Mouse (Mus musculus): ENCODE results near the gene Pkn3.

Gene Pkn3

DNA sequence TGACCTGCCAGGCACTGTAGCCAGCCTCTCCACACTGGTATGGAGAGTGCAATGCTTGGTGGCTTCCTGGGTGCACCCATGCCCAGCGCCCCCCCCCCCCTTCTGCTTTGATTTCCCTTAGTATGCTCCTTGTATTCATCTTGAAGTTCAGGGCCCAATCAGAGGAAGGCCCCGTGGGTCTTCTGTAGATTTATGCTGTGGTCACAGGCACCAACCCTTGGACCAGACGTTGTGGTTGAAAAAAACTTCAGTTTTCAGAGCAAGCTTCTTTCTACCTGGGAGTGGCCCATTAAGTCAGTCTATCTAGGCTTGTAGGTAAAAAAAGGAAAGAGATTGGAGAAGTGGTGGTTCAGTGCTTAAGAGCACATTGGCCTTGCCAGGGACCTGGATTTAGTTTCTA lies 13.7 kb upstream of the Pkn3 start:
- DNase-seq, result no peak

GRCm38 (mm10) chr2:30064298-30064697 lies 13.2 kb upstream of the Pkn3 start:
- DNase-seq, result no peak

GRCm38 (mm10) chr2:30066046-30066901 lies 11.2 kb upstream of the Pkn3 start:
- DNase-seq, result peak; percentile 98

GRCm38 (mm10) chr2:30067031-30067888 lies 10.2 kb upstream of the Pkn3 start:
- DNase-seq, result peak; percentile 56

DNA sequence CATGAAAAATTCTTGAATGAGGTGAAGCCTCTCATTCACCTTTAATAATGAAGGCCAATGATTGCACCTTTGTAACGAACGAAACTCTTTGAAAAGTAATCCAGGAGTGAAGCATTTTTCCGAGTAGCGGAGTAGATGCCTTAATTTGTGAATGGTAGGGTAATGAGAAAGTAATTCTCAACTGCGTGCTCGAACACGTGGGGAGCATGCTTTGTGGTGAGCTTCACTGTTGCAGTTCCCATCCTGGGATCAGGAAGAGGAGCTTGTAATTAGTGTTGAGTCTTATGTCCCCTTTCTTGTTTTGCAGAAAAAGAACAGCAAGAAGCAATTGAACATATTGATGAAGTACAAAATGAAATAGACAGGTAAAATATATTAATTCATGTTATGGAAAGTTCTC lies 9.5 kb upstream of the Pkn3 start:
- DNase-seq, result no peak

DNA sequence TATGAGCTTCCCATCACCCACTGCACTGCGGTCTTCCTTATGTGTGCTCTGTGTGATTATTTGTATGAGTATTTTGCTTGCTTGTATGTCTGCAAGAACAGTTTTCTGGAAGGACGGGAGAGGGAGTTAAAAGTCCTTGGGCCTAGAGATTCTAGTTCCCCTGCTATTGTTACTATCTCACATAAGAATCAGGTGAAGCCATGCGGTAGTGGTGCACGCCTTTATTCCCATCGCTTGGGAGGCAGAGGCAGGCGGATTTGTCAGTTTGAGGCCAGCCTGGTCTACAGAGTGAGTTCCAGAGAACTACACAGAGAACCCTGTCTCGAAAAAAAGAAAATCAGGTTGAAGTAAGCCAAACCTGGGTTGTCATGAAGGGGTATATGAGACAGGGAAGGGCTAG lies 4.6 kb upstream of the Pkn3 start:
- no peak for DNase-seq

GRCm38 (mm10) chr2:30073285-30073684 lies 4.2 kb upstream of the Pkn3 start:
- DNase-seq, result no peak

GRCm38 (mm10) chr2:30075625-30076024 lies 1.9 kb upstream of the Pkn3 start:
- DNase-seq, result no peak

DNA sequence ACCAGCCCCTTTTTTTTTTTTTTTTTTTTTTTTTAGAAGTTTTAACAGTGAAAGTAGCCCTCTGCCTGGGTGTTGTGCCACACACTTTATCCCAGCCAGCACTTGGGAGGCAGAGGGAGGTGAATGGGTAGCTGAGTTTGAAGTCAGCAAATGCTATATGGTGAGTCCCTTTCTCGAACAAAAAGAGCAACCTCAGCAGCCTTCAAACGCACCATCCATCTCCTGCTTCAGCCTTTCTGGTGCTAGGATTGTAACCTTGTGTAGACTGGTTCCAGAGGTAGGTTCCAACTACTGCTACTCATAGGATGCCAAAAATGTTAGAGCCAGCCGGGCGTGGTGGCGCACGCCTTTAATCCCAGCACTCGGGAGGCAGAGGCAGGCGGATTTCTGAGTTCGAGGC lies 1.0 kb upstream of the Pkn3 start:
- DNase-seq, result no peak

DNA sequence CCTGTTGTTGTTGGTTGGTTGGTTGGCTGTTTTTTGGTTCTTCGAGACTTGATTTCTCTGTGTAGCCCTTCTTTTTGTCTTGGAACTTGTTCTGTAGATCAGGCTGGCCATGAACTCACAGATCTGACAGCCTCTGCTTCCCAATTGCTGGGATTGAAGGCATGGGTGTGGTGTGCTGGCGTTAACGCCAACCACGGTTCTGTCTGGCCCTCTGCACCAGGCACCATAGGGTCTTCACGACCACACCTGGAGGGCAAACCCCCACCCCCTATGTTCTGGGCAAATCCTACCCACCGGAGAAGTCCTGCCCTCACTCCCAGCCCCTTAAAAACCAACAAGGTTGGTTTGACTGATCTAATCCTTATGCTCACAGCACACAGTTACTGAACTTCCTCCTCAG lies 525 bp upstream of the Pkn3 start:
- DNase-seq, result no peak

DNA sequence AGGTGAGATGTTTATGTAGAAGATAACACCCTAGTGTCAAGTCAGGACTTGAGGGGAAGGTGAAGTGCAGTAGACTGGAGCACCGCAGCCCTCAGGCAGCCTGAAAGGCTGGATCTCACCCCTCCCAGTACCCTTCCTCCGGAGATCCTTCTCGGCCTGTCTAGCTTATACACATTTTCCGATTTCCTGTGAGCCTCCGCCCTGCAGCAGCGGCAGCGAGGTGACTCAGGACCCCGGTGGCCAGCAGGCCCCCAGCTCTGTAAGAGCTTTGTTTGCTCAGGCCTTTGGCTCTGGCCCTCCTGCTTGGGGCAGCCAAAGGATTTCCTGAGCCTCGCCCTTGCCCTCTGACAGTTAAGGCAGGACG lies 847 bp downstream of the Pkn3 start:
- peak; percentile 50 for DNase-seq

DNA sequence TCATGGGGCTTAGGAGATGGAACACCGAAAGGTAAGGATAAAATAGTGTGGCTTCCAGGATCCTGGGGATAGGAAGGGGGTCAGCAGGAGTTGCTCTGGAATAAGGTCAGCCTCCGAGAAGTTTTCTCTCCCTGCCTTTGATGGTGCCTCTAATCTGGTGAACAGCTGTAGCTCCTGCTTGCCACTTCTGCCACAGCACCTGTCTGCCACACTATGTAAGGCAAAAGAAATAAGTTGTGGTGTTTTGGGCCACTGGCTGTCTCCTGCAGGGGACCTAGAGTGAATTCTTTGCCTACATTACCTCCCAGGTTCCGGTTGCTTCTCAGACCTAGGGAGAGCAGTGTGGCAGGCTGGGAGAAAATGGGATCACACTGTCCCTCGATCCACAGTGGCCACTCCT lies 1.3 kb downstream of the Pkn3 start:
- no peak for DNase-seq

DNA sequence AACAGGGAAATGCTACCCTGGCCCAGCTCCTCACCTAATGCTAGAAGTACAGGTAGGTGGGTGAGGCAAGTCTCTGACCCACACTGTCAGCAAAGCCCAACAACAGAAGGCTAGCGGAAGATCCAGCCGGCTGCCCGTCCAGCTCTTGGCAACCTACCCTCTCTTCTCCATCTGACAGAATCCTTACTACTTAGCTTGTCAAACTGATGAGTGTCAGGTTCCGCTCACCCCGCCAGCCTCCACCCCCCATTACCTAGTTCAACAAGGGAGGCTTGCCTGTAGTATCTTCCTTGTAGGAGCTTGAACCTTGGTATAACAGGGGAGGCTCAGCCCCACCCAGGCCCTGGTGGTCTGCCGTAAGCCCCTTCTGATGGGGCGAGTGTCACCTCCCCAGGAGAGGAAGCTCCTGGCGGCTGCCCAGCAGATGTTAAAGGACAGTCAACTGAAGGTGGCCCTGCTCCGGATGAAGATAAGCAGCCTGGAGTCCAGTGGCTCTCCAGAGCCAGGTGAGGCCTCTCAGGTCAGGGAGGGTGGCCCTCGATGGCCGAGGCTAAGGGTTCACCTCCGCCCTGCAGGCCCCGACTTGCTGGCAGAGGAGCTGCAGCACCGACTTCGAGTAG lies 2.8 kb downstream of the Pkn3 start:
- no peak for DNase-seq

GRCm38 (mm10) chr2:30084113-30084512 lies 6.6 kb downstream of the Pkn3 start:
- no peak for DNase-seq

GRCm38 (mm10) chr2:30084632-30085031 lies 7.1 kb downstream of the Pkn3 start:
- no peak for DNase-seq

DNA sequence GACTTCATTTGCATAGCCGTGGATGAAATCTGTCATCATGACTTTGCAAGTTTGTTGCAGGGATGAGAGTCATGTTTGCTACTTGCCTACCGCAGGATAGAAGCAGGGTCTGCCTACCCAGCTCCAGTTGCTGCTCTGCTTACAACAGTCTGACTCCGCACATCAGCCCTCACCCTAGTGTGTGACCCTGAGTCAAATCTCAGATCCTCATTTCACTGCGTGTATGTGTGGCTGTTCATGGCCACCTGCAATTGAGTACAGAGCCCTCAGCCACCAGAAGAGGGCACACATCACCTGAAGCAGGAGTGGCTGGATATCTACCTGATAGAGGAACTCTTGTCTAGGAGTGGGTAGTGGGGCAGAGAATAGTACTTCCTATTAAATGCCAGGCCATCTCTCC lies 9.8 kb downstream of the Pkn3 start:
- no peak for DNase-seq

GRCm38 (mm10) chr2:30091521-30091920 lies 14.0 kb downstream of the Pkn3 start:
- no peak for DNase-seq

- no peak for DNase-seq
Measured at GRCm38 (mm10) chr2:30092280-30092918, 14.9 kb downstream of the Pkn3 start.

- peak; percentile 98 for DNase-seq
Measured at GRCm38 (mm10) chr2:30093471-30094207, 16.2 kb downstream of the Pkn3 start, which contains the start of gene Zdhhc12. TSS of gene Zdhhc12 (minus strand) at chr2:30093648.

DNA sequence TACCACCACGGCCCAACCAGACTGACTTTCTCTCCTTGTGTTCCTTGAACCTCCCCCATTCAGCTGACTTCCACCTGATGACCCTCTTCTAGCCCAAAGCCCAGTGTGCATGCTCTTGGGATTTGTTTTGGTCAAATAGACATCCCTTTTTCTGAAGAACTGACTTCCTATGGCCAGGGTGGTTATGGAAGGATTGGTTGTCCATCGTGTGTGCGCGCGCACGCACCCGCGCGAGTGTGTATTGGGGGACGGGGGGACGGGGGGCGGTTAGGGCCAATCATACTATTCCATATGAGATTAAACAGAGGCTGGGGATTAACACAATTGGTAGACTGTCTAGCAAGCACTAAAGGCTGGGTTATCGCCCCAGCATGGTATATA lies 16.7 kb downstream of the Pkn3 start:
- DNase-seq, result no peak

- peak; percentile 74 for DNase-seq
Measured at GRCm38 (mm10) chr2:30095882-30096527, 18.5 kb downstream of the Pkn3 start.

DNA sequence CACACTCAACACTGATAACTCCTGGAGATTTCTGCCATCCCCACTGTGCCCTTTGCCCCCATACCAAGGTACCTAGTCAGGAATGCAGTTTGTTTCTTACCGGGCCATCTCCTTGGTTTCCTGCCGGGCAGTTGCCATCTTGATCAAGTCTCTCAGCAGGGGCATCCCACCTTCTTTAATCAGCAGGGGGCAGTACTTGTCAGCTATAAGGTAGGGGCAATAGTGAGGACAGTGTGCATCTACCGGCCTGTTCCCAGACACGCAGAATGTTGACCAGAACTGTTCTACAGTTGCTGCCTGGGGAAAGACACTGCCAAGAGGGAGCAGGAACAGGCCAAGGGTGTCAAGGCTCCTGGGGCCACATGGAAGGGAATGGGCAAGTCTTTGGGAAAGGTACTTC lies 22.7 kb downstream of the Pkn3 start:
- no peak for DNase-seq

Measured in kidney, postnatal 14 days (tissue).